Mouse (Mus musculus) hindbrain, postnatal 0 days (tissue): ENCODE results near the gene Phf21a. TPM values are rescaled to one million over a fixed set of nuclear protein-coding genes. Genes with fewer than 3 reads are reported as not detected.
"Not testable (repeated sequence)": the region's sequence is repeated elsewhere in the genome, so short reads cannot be mapped to it uniquely, and the experiment has no call there.

ENCODE experiments used
- ATAC-seq: fragments of 200-750 bp; cut with Nextera tagmentation; 2 replicates; pipeline ENCODE4 v1.8.0; 2017; ENCODE audit warnings: mild to moderate bottlenecking, moderate TSS enrichment, moderate library complexity
- DNase-seq: peaks from one replicate; pipeline ENCODE4 v3.0.0-alpha.2; 2015; ENCODE audit warnings: low spot score
- H3K27ac ChIP-seq: fragments of 300-500 bp; sonication (generic); 2 replicates; pipeline ENCODE4 v1.5.1; 2014; ENCODE audit warnings: mild to moderate bottlenecking
- H3K27me3 ChIP-seq: fragments of 300-500 bp; sonication (generic); 2 replicates; pipeline ENCODE4 v1.6.1; 2014; ENCODE audit warnings: low read length, mixed read lengths; ENCODE audit not compliant: insufficient read depth
- H3K36me3 ChIP-seq: fragments of 300-500 bp; sonication (generic); 2 replicates; pipeline ENCODE4 v1.6.1; 2014; ENCODE audit warnings: low read length, mixed read lengths; ENCODE audit not compliant: insufficient read depth
- H3K4me1 ChIP-seq: fragments of 300-500 bp; sonication (generic); 2 replicates; pipeline ENCODE4 v1.6.1; 2014; ENCODE audit warnings: antibody characterized with exemption, low read length, mixed read lengths; ENCODE audit not compliant: insufficient read depth
- H3K4me2 ChIP-seq: fragments of 300-500 bp; sonication (generic); 2 replicates; pipeline ENCODE4 v1.6.1; 2014; ENCODE audit warnings: low read depth, mild to moderate bottlenecking, low read length, moderate library complexity, mixed read lengths
- H3K4me3 ChIP-seq: fragments of 300-500 bp; sonication (generic); 2 replicates; pipeline ENCODE4 v1.5.1; 2014; ENCODE audit warnings: low read length
- H3K9ac ChIP-seq: fragments of 300-500 bp; sonication (generic); replicated peaks from 2 replicates; pipeline ENCODE4 v1.6.1; 2014; ENCODE audit warnings: mild to moderate bottlenecking, low read length, moderate library complexity, mixed read lengths
- H3K9me3 ChIP-seq: fragments of 300-500 bp; sonication (generic); 2 replicates; pipeline ENCODE4 v1.6.1; 2016; ENCODE audit warnings: low read length, mixed read lengths
- CTCF ChIP-seq: IDR thresholded peaks from 2 replicates; pipeline ENCODE4 v1.5.1; 2016; ENCODE audit warnings: antibody characterized with exemption, control low read depth, low read depth
- WGBS: fragments of 180-500 bp; shearing (Covaris S2); extraction: QIAGEN DNeasy Blood & Tissue Kit; methylation state at CpG from one replicate; pipeline ENCODE4 v1.1.7; 2014; 5-methylcytosine and 5-hydroxymethylcytosine counted together
- polyA plus RNA-seq: library from polyadenylated mRNA; unstranded; fragments of >200 nt; fragmentation: Nextera tagmentation; extraction: Ambion mirVana; gene quantifications from 2 replicates; pipeline ENCODE4 v1.2.1, GENCODE M21; 2015
- total RNA-seq: library from RNA; depleted of rRNA; stranded (reverse); fragments of >200 nt; gene quantifications from 2 replicates; pipeline ENCODE4 v1.2.3, GENCODE M21; 2014

The Phf21a gene
- total and polyA plus RNA-seq, 2 experiments from 2014 or later = 26.6 to 109 TPM

DNA sequence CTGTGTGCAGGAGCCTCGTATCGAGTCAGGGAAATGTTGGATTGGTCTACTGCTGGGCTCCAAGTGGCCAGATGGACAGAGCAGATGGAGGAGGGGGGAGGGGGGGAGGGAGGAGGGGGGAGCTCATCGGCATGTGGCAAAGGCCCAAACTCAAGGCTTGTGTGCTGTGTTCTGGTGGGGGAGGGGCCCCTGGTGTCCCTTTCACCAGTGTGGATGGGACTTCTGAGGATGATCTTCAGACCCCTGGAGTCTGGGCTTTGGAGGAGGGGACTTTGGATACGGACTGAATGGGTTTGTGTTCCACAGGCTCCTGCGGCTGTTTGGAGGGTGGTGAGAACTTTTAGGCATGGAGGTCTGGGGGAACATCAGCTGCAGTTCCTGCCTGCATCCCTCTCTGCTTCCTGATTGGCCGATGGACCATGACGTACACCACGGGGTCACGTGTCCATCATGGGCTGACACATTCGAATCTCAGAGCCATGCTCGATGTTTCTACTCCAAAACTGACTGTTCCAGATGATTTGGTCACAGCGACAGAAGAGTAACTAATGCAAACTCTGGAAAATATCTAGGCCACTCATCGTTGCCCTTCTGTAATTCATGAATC, 16.7 kb upstream of the Phf21a start:
- no peaks in the 10 kb centered on the region for H3K9me3 ChIP-seq
- H3K9ac ChIP-seq = no peak overlapping the region
- TF ChIP-seq CTCF = no peak
- DNase-seq = peak; percentile 58
- no peaks in the 10 kb centered on the region for H3K36me3 ChIP-seq
- no peaks in the 10 kb centered on the region for H3K27me3 ChIP-seq
- no peaks in the 10 kb centered on the region for H3K4me1 ChIP-seq
- H3K27ac ChIP-seq = no peak overlapping the region
- no peak overlapping the region for H3K4me2 ChIP-seq
- H3K4me3 ChIP-seq = no peak overlapping the region
- WGBS = 62% methylated on average over 13 of the region's 13 CpGs
- peak; percentile 56; the same call in 1 of the 2 replicates for ATAC-seq

DNA sequence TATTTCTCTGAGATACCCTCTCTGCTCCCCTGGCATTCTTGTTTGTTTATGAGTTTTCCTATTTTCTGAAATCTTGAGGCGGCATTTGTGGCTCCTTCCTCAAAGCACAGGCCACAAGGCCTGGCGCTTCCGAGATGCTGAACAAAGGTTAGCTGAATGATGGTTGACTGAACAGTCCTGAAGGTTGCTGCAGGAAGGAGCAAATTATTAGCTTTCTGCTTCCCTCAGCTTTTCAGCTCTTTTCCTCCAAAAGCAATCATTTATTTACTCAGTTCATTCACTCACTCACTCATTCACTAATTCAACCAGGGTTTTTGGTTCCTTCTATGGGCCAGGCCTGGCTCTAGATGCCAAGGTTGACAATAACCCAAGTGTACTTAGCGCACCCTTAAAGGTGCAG, 10.7 kb upstream of the Phf21a start:
- 90% methylated on average over 4 of the region's 4 CpGs for WGBS
- Histone ChIP-seq H3K4me1 (no peaks in the 10 kb centered on the region), H3K27ac (no peak overlapping the region), H3K36me3 (no peaks in the 10 kb centered on the region), H3K9me3 (no peaks in the 10 kb centered on the region), H3K27me3 (no peaks in the 10 kb centered on the region), H3K4me3 (no peak overlapping the region), H3K9ac (no peak overlapping the region), H3K4me2 (no peak overlapping the region)
- no peak for ATAC-seq
- no peak for DNase-seq
- TF ChIP-seq CTCF = no peak

DNA sequence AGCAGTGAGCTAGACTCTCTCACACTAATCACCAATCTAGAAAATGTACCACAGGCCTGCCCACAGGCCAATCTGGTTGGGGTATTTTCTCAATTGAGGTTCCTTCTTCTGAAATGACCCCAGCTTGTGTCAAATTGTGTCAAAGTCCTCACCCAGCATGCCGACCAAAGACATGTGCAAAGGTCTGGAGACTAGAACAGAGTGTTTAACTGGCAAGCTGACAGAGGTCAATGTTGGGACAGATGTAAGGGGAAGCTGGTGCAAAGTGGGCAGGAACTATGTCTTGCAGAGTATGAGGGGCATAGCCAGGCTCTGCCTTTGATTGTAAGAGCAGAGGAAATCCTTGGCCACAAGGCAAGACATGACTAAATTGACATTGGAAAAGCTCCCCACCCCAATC, 7.2 kb upstream of the Phf21a start:
- no peaks in the 10 kb centered on the region for H3K4me1 ChIP-seq
- no peak overlapping the region for H3K4me3 ChIP-seq
- H3K27me3 ChIP-seq = no peaks in the 10 kb centered on the region
- H3K4me2 ChIP-seq = no peak overlapping the region
- no peaks in the 10 kb centered on the region for H3K36me3 ChIP-seq
- WGBS = 82% methylated on average over 1 of the region's 1 CpGs
- TF ChIP-seq CTCF = no peak
- H3K27ac ChIP-seq = no peak overlapping the region
- no peak for DNase-seq
- no peak overlapping the region for H3K9ac ChIP-seq
- no peak for ATAC-seq
- H3K9me3 ChIP-seq = no peaks in the 10 kb centered on the region

DNA sequence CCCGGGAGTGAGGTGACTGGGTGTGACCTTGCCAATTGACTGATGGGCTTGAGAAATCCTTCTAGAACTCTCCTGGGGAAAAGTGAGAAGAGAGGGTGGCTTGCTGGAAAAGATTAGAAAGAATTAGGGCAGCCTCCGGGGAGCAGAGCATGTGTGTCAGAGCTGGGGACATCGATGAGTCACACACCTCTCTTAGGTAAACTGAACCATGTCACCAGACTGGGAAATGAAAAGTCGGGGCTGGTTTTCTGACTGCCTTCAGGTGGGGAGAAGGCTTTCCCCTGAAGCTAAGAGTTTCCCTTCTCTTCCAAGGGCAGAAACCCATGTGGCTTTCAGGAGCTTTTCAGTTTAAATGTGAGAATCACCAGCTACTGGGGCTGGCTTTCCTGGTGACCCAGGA, 5.9 kb upstream of the Phf21a start:
- Histone ChIP-seq H3K27me3 (no peaks in the 10 kb centered on the region), H3K9ac (no peak overlapping the region), H3K4me3 (no peak overlapping the region), H3K27ac (no peak overlapping the region), H3K4me1 (no peaks in the 10 kb centered on the region), H3K36me3 (no peaks in the 10 kb centered on the region), H3K9me3 (no peaks in the 10 kb centered on the region), H3K4me2 (no peak overlapping the region)
- no peak for TF ChIP-seq CTCF
- DNase-seq (no peak), ATAC-seq (no peak)
- 77% methylated on average over 4 of the region's 4 CpGs for WGBS

DNA sequence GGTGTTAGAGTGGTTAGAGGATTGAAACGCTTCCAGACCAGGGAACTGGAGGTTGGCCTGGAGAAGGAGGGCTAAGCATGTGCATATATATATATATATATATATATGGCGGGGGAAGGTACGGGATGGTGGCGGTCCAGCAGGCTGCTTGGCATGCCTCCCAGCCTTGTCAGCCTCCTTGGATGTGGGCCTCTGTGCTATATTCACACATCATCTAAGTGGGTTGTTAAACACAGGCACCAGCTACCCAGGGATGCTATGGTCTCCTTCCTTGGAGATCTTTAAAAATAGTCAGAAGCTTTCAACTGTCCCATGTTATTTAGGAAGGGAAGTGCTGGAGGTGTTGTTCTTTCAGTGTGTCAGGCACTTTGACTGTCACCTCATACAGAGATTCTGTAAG, 3.1 kb upstream of the Phf21a start:
- Histone ChIP-seq H3K9me3 (no peaks in the 10 kb centered on the region), H3K4me3 (no peak overlapping the region), H3K4me2 (no peak overlapping the region), H3K27ac (no peak overlapping the region), H3K4me1 (no peaks in the 10 kb centered on the region), H3K27me3 (no peaks in the 10 kb centered on the region), H3K36me3 (no peaks in the 10 kb centered on the region), H3K9ac (no peak overlapping the region)
- ATAC-seq (no peak), DNase-seq (no peak)
- no peak for TF ChIP-seq CTCF
- 78% methylated on average over 4 of the region's 4 CpGs for WGBS

DNA sequence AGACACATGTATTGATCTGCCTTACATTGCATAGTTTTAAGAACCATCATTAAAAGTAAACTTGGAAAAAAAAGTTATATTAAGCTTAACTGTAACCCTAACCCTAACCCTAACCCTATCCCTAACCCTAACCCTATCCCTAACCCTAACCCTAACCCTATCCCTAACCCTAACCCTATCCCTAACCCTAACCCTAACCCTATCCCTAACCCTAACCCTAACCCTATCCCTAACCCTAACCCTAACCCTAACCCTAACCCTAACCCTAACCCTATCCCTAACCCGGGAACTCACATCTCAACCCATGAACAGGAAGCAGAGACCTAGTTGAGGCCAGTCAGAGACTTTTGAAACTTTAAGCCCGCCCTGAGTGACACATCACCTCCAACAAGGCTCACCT, 586 bp downstream of the Phf21a start:
- H3K9ac ChIP-seq, H3K27ac ChIP-seq, H3K27me3 ChIP-seq, ATAC-seq, H3K4me1 ChIP-seq, H3K36me3 ChIP-seq, H3K4me3 ChIP-seq, DNase-seq, H3K9me3 ChIP-seq, H3K4me2 ChIP-seq: not testable (repeated sequence)
- WGBS = 90% methylated on average over 2 of the region's 2 CpGs

DNA sequence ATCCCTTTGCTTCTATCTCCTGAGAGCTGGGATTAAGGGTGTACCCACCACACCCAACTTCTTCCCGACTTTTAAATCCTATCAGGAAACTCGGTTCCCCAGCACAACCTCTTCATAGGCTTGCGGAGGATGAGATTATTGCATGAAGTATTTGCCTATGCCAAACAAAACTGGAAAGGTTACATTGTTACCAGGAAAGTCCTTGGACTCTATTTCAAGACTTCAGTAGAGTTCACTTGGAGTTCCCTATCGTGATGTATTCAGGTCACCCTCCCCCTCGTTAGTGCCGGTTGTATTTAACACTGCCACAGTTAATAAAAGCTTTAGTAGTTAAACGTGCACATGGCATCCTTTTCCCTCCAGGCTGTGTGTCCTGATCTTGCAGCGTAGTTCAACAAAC, 1.2 kb downstream of the Phf21a start:
- H3K27ac ChIP-seq = no peak overlapping the region
- H3K27me3 ChIP-seq = no peaks in the 10 kb centered on the region
- no peak for TF ChIP-seq CTCF
- H3K4me1 ChIP-seq = no peaks in the 10 kb centered on the region
- no peak overlapping the region for H3K4me3 ChIP-seq
- H3K9me3 ChIP-seq = no peaks in the 10 kb centered on the region
- no peak for ATAC-seq
- DNase-seq = no peak
- H3K9ac ChIP-seq = no peak overlapping the region
- H3K4me2 ChIP-seq = no peak overlapping the region
- WGBS = 63% methylated on average over 8 of the region's 8 CpGs
- H3K36me3 ChIP-seq = no peaks in the 10 kb centered on the region
